Mouse (Mus musculus): Measurements from ENCODE around the gene Gm28230. TPM values are rescaled to one million over a fixed set of nuclear protein-coding genes. Genes with fewer than 3 reads are reported as not detected.

Gene Gm28230
- total and polyA plus RNA-seq, 3 experiments: not detected

GRCm38 (mm10) chr2:74739476-74739800 lies 12.9 kb downstream of the Gm28230 start:
- no peak for DNase-seq (ENCODE audit: low read depth, low spot score)
- H3K4me3 ChIP-seq (ENCODE audit: control insufficient read depth in 1 of 2, insufficient read depth in 1 of 2, low read depth in 2 of 2, low read length in 2 of 2): no peak overlapping the region
- no peaks in the 10 kb centered on the region for H3K9me3 ChIP-seq (replicated peaks; ENCODE audit: insufficient read depth, low read length)
- H3K36me3 ChIP-seq (ENCODE audit: control insufficient read depth in 1 of 2, insufficient read depth in 2 of 2, low read length in 2 of 2): no peaks in the 10 kb centered on the region
- no peak overlapping the region for H3K9ac ChIP-seq (ENCODE audit: control insufficient read depth, low read depth, low read length, poor library complexity, severe bottlenecking)
- H3K4me1 ChIP-seq (ENCODE audit: control insufficient read depth in 1 of 2, insufficient read depth in 2 of 2, low read length in 2 of 2): no peaks in the 10 kb centered on the region
- H3K27me3 ChIP-seq (ENCODE audit: control insufficient read depth in 1 of 2, insufficient read depth in 2 of 2, low read length in 2 of 2): peaks cover 0 to 2% of the 10 kb centered on the region in 2 experiments; a peak in 3 of 4 replicates
- no peaks in the 10 kb centered on the region for H3K79me2 ChIP-seq (ENCODE audit: control insufficient read depth, insufficient read depth, low read length, poor library complexity)
- no peak overlapping the region for H3K27ac ChIP-seq (ENCODE audit: control insufficient read depth, low read depth, low read length)
- no peak for TF ChIP-seq BHLHE40 (IDR thresholded peaks at IDR 0.05; ENCODE audit: borderline replicate concordance, low read depth, low read length)
- TF ChIP-seq HCFC1 (IDR thresholded peaks at IDR 0.05; ENCODE audit: low read depth, low read length): no peak
- TF ChIP-seq ZNF384 (IDR thresholded peaks at IDR 0.05; ENCODE audit: low read depth, low read length): no peak
- TF ChIP-seq ELF1 (IDR thresholded peaks at IDR 0.05; ENCODE audit: low read depth, low read length): no peak
- TF ChIP-seq TBP (IDR thresholded peaks at IDR 0.05; ENCODE audit: low read depth, low read length): no peak
- no peak for TF ChIP-seq NELFE (IDR thresholded peaks at IDR 0.05; ENCODE audit: low read depth, low read length)
- TF ChIP-seq E2F4 (IDR thresholded peaks at IDR 0.05; ENCODE audit: borderline replicate concordance, low read depth, low read length): no peak
- no peak for TF ChIP-seq USF1 (IDR thresholded peaks at IDR 0.05; ENCODE audit: low read depth, low read length)
- TF ChIP-seq RCOR1 (IDR thresholded peaks at IDR 0.05; ENCODE audit: low read depth, low read length): no peak
- no peak for TF ChIP-seq POLR2A (IDR thresholded peaks at IDR 0.05; ENCODE audit: control insufficient read depth in 1 of 2, insufficient read depth in 1 of 2, low read depth in 1 of 2, low read length in 2 of 2, poor library complexity in 1 of 2)
- no peak for TF ChIP-seq JUND (IDR thresholded peaks at IDR 0.05; ENCODE audit: low read depth, low read length)
- no peak for TF ChIP-seq MAX (IDR thresholded peaks at IDR 0.05; ENCODE audit: low read length)
- no peak for TF ChIP-seq POLR2AphosphoS2 (IDR thresholded peaks at IDR 0.05; ENCODE audit: low read length)
- no peak for TF ChIP-seq RAD21 (IDR thresholded peaks at IDR 0.05; ENCODE audit: low read depth, low read length)
- no peak for TF ChIP-seq POLR2AphosphoS5 (IDR thresholded peaks at IDR 0.05; ENCODE audit: borderline replicate concordance, low read depth, low read length)
- TF ChIP-seq NRF1 (IDR thresholded peaks at IDR 0.05; ENCODE audit: insufficient read depth, low read depth, low read length, poor library complexity, severe bottlenecking): no peak
- TF ChIP-seq MAZ (IDR thresholded peaks at IDR 0.05; ENCODE audit: low read depth, low read length): no peak
- no peak for TF ChIP-seq EP300 (IDR thresholded peaks at IDR 0.05; ENCODE audit: low read depth in 1 of 2, low read length in 2 of 2)
- TF ChIP-seq ZMIZ1 (IDR thresholded peaks at IDR 0.05; ENCODE audit: low read depth, low read length): no peak
- no peak for TF ChIP-seq TCF12 (IDR thresholded peaks at IDR 0.05; ENCODE audit: low read depth, low read length)

DNA sequence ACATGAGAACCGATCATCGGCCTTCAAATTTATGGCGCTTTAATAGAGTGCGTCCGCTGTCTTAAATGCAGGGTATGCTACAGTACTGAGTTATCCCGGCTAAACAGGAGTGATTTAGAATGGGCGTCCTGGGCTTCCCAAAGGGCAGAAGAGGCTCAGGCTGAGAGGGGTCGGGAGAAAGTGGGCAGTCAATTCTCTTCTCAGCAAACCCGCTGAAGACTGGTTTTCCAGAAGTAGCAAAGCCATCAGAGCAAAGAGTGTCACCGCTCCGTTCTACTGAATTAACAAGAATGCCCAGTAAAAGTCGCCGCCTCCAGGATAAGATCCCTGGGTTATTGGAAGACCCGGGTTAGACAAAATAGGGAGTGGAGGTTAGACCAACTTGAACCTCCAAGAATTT lies 13.3 kb downstream of the Gm28230 start:
- no peaks in the 10 kb centered on the region for H3K36me3 ChIP-seq (ENCODE audit: control insufficient read depth in 1 of 2, insufficient read depth in 2 of 2, low read length in 2 of 2)
- no peaks in the 10 kb centered on the region for H3K4me1 ChIP-seq (ENCODE audit: control insufficient read depth in 1 of 2, insufficient read depth in 2 of 2, low read length in 2 of 2)
- no peak overlapping the region for H3K27ac ChIP-seq (ENCODE audit: control insufficient read depth, low read depth, low read length)
- H3K4me3 ChIP-seq (ENCODE audit: control insufficient read depth in 1 of 2, insufficient read depth in 1 of 2, low read depth in 2 of 2, low read length in 2 of 2): no peak overlapping the region
- TF ChIP-seq KAT2A (conservative IDR thresholded peaks at IDR 0.05; ENCODE audit: low read depth, low read length) (no peak), TCF12 (IDR thresholded peaks at IDR 0.05; ENCODE audit: low read depth, low read length) (no peak), NELFE (IDR thresholded peaks at IDR 0.05; ENCODE audit: low read depth, low read length) (no peak), USF1 (IDR thresholded peaks at IDR 0.05; ENCODE audit: low read depth, low read length) (no peak)
- no peak overlapping the region for H3K9ac ChIP-seq (ENCODE audit: control insufficient read depth, low read depth, low read length, poor library complexity, severe bottlenecking)
- DNase-seq (ENCODE audit: low read depth, low spot score): no peak
- peaks cover 0 to 2% of the 10 kb centered on the region in 2 experiments; a peak in 3 of 4 replicates for H3K27me3 ChIP-seq (ENCODE audit: control insufficient read depth in 1 of 2, insufficient read depth in 2 of 2, low read length in 2 of 2)
- no peaks in the 10 kb centered on the region for H3K9me3 ChIP-seq (replicated peaks; ENCODE audit: insufficient read depth, low read length)
- no peaks in the 10 kb centered on the region for H3K79me2 ChIP-seq (ENCODE audit: control insufficient read depth, insufficient read depth, low read length, poor library complexity)
